Mouse (Mus musculus) erythroblast, embryonic 14.5 days (primary cell): ENCODE measurements around the gene Cdk8. TPM values are rescaled to one million over a fixed set of nuclear protein-coding genes. Genes with fewer than 3 reads are reported as not detected.

Experiments used
- H3K27me3 ChIP-seq: 2 replicates; pipeline ENCODE4 v1.6.1; 2012; ENCODE audit warnings: inconsistent platforms; ENCODE audit not compliant: control insufficient read depth
- H3K36me3 ChIP-seq: 2 replicates; pipeline ENCODE4 v1.6.1; 2012; ENCODE audit warnings: mild to moderate bottlenecking, inconsistent platforms; ENCODE audit not compliant: control insufficient read depth
- H3K4me1 ChIP-seq: 2 replicates; pipeline ENCODE4 v1.6.1; 2012; ENCODE audit warnings: inconsistent platforms; ENCODE audit not compliant: control insufficient read depth
- H3K4me3 ChIP-seq: replicated peaks from 2 replicates; pipeline ENCODE3; 2012; ENCODE audit warnings: moderate library complexity, mild to moderate bottlenecking, inconsistent platforms
- H3K9me3 ChIP-seq: 2 replicates; pipeline ENCODE4 v1.6.1; 2012; ENCODE audit warnings: low read length, inconsistent platforms, mixed read lengths; ENCODE audit not compliant: control insufficient read depth
- GATA1 ChIP-seq: IDR thresholded peaks from 2 replicates; pipeline ENCODE4 v1.6.1; 2012; ENCODE audit warnings: low read length, inconsistent platforms, mixed read lengths
- TAL1 ChIP-seq: IDR thresholded peaks from 3 replicates; pipeline ENCODE4 v1.6.1; 2012; ENCODE audit warnings: low read length, inconsistent platforms, mixed read lengths
- polyA plus RNA-seq: library from polyadenylated mRNA; stranded (reverse); fragments of >175 nt; gene quantifications from 2 replicates; pipeline ENCODE4 v1.2.3, GENCODE M21; 2012

The Cdk8 gene
- polyA plus RNA-seq, 1 experiment: 11.8 TPM

GRCm38 (mm10) chr5:146298807-146299519 is 67.9 kb downstream of the Cdk8 start:
- no peak for TF ChIP-seq GATA1
- no peak for TF ChIP-seq TAL1
- peaks cover 98% of the 10 kb centered on the region for H3K36me3 ChIP-seq
- no peaks in the 10 kb centered on the region for H3K27me3 ChIP-seq
- H3K4me1 ChIP-seq: peaks cover 25% of the 10 kb centered on the region
- no peaks in the 10 kb centered on the region for H3K9me3 ChIP-seq
- no peak overlapping the region for H3K4me3 ChIP-seq

GRCm38 (mm10) chr5:146299520-146299870 is 68.5 kb downstream of the Cdk8 start:
- peaks cover 98% of the 10 kb centered on the region for H3K36me3 ChIP-seq
- H3K4me1 ChIP-seq: peaks cover 28% of the 10 kb centered on the region
- H3K9me3 ChIP-seq: no peaks in the 10 kb centered on the region
- H3K27me3 ChIP-seq: no peaks in the 10 kb centered on the region
- TF ChIP-seq GATA1 (no peak), TAL1 (no peak)
- H3K4me3 ChIP-seq: no peak overlapping the region

GRCm38 (mm10) chr5:146303470-146303869 is 72.4 kb downstream of the Cdk8 start:
- no peak for TF ChIP-seq TAL1
- no peak for TF ChIP-seq GATA1
- Histone ChIP-seq H3K4me3 (no peak overlapping the region), H3K9me3 (peaks cover 23% of the 10 kb centered on the region), H3K27me3 (no peaks in the 10 kb centered on the region; the same call in 1 of the 2 replicates), H3K4me1 (peaks cover 59% of the 10 kb centered on the region), H3K36me3 (peaks cover 96% of the 10 kb centered on the region)

- peaks cover 83% of the 10 kb centered on the region for H3K36me3 ChIP-seq
- peak overlapping the region; percentile 63 for H3K4me3 ChIP-seq
- peaks cover 83% of the 10 kb centered on the region for H3K4me1 ChIP-seq
- H3K9me3 ChIP-seq: peaks cover 38% of the 10 kb centered on the region
- no peaks in the 10 kb centered on the region; the same call in 1 of the 2 replicates for H3K27me3 ChIP-seq
- no peak for TF ChIP-seq TAL1
Observed at GRCm38 (mm10) chr5:146307046-146307743, 76.2 kb downstream of the Cdk8 start.

GRCm38 (mm10) chr5:146307744-146308096 is 76.7 kb downstream of the Cdk8 start:
- H3K36me3 ChIP-seq: peaks cover 81% of the 10 kb centered on the region
- peaks cover 38% of the 10 kb centered on the region for H3K9me3 ChIP-seq
- TF ChIP-seq TAL1 (peak; percentile 72), GATA1 (peak; percentile 73)
- H3K27me3 ChIP-seq: no peaks in the 10 kb centered on the region; the same call in 1 of the 2 replicates
- peak overlapping the region; percentile 63 for H3K4me3 ChIP-seq
- H3K4me1 ChIP-seq: peaks cover 86% of the 10 kb centered on the region

GRCm38 (mm10) chr5:146314538-146314937 is 83.5 kb downstream of the Cdk8 start:
- Histone ChIP-seq H3K9me3 (peaks cover 21% of the 10 kb centered on the region), H3K27me3 (no peaks in the 10 kb centered on the region), H3K4me1 (peaks cover 87% of the 10 kb centered on the region), H3K36me3 (peaks cover 47% of the 10 kb centered on the region), H3K4me3 (no peak overlapping the region)
- TF ChIP-seq GATA1: no peak
- no peak for TF ChIP-seq TAL1

GRCm38 (mm10) chr5:146315268-146315921 is 84.4 kb downstream of the Cdk8 start:
- peaks cover 38% of the 10 kb centered on the region for H3K36me3 ChIP-seq
- no peak for TF ChIP-seq TAL1
- TF ChIP-seq GATA1: no peak
- H3K4me1 ChIP-seq: peaks cover 89% of the 10 kb centered on the region
- no peaks in the 10 kb centered on the region for H3K27me3 ChIP-seq
- H3K9me3 ChIP-seq: peaks cover 16% of the 10 kb centered on the region
- no peak overlapping the region for H3K4me3 ChIP-seq

- peaks cover 94% of the 10 kb centered on the region for H3K4me1 ChIP-seq
- peaks cover 16% of the 10 kb centered on the region for H3K9me3 ChIP-seq
- no peaks in the 10 kb centered on the region for H3K27me3 ChIP-seq
- peak; percentile 96 for TF ChIP-seq TAL1
- peak; percentile 83 for TF ChIP-seq GATA1
- H3K4me3 ChIP-seq: peak overlapping the region; percentile 21
- peaks cover 33% of the 10 kb centered on the region for H3K36me3 ChIP-seq
Observed at GRCm38 (mm10) chr5:146316316-146316715, 85.3 kb downstream of the Cdk8 start.

- Histone ChIP-seq H3K36me3 (peaks cover 30% of the 10 kb centered on the region), H3K27me3 (no peaks in the 10 kb centered on the region), H3K9me3 (peaks cover 16% of the 10 kb centered on the region), H3K4me3 (no peak overlapping the region), H3K4me1 (peaks cover 95% of the 10 kb centered on the region)
- TF ChIP-seq GATA1 (no peak), TAL1 (no peak)
Observed at GRCm38 (mm10) chr5:146318051-146318450, 87.0 kb downstream of the Cdk8 start.
